Mouse (Mus musculus): Measurements from ENCODE around the gene Sema4g. TPM values are rescaled to one million over a fixed set of nuclear protein-coding genes. Genes with fewer than 3 reads are reported as not detected.

Sema4g gene
- total RNA-seq, 2 experiments from 2014 or later, result 0.20 to 0.42 TPM

GRCm38 (mm10) chr19:45046523-45047321 is 57.8 kb downstream of the Sema4g start:
- intact Hi-C loops (cut with DNase I), result no loop called here
- DNase-seq, result peak; percentile 80 to 84

- peak; percentile 94 to 98 for DNase-seq
- intact Hi-C loops (cut with DNase I), result no loop called here
Observed at GRCm38 (mm10) chr19:45047417-45047934, 58.6 kb downstream of the Sema4g start, which contains the start of gene Sfxn3. Gene Sfxn3, plus strand, starts transcription at chr19:45047503.

- intact Hi-C loops (cut with DNase I), result no loop called here
- peak in 1 of 2 experiments; percentile 40 for DNase-seq
Observed at GRCm38 (mm10) chr19:45047935-45048643, 59.2 kb downstream of the Sema4g start.

- DNase-seq, result no peak
- intact Hi-C loops (cut with DNase I), result no loop called here
Observed at GRCm38 (mm10) chr19:45048644-45049365, 59.9 kb downstream of the Sema4g start.

GRCm38 (mm10) chr19:45049523-45049922 is 60.6 kb downstream of the Sema4g start:
- intact Hi-C loops (cut with DNase I), result no loop called here
- DNase-seq, result no peak

Other genes starting within 250 kb of the Sema4g start
- gene Pax2, start 233.1 kb upstream of the Sema4g start, total RNA-seq (2021), result not detected
- 10 to 100 TPM; 10.5 to 12.5 TPM for gene Slf2, start 58.0 kb upstream of the Sema4g start, total RNA-seq (2021)
- gene Twnk, start 16.6 kb downstream of the Sema4g start, total RNA-seq (2021), result 10 to 100 TPM; 14.6 to 20.2 TPM
- gene Mrpl43, start 17.3 kb downstream of the Sema4g start, total RNA-seq (2021), result 10 to 100 TPM; 33.7 to 35.1 TPM
- 10 to 100 TPM; 19.3 to 20.1 TPM for gene Lzts2, start 25.3 kb downstream of the Sema4g start, total RNA-seq (2021)
- gene Pdzd7, start 56.6 kb downstream of the Sema4g start, total RNA-seq (2021), result 1 to 10 TPM; 5.1 to 5.7 TPM
- 10 to 100 TPM; 17.8 to 19.8 TPM for gene Sfxn3, start 58.4 kb downstream of the Sema4g start, total RNA-seq (2021)
- 1 to 10 TPM; 3.9 to 7.8 TPM for gene Kazald1, start 86.1 kb downstream of the Sema4g start, total RNA-seq (2021)
- not detected for gene Tlx1, start 161.6 kb downstream of the Sema4g start, total RNA-seq (2021)
- 10 to 100 TPM; 48.9 to 50.8 TPM for gene Lbx1, start 246.7 kb downstream of the Sema4g start, total RNA-seq (2021)

All from gastrocnemius, postnatal 36 days (tissue).